Mouse (Mus musculus): ENCODE data around the gene Ccdc153. TPM values are rescaled to one million over a fixed set of nuclear protein-coding genes. Genes with fewer than 3 reads are reported as not detected.

The Ccdc153 gene
- total RNA-seq, 4 experiments from 2014 or later = 1.6 to 3.9 (median 3.4) TPM

GRCm38 (mm10) chr9:44239447-44239846 is 1.0 kb upstream of the Ccdc153 start:
- DNase-seq (ENCODE audit: low spot score in 2 of 2) = no peak

- no peak for DNase-seq (ENCODE audit: low spot score in 2 of 2)
These were observed 435 bp downstream of the Ccdc153 start for GRCm38 (mm10) chr9:44240911-44241310.

- no peak for DNase-seq (ENCODE audit: low spot score in 2 of 2)
These were observed 942 bp downstream of the Ccdc153 start for GRCm38 (mm10) chr9:44241418-44241817.

GRCm38 (mm10) chr9:44243621-44244020 is 3.1 kb downstream of the Ccdc153 start:
- no peak for DNase-seq (ENCODE audit: low spot score in 2 of 2)

GRCm38 (mm10) chr9:44247907-44248306 is 7.4 kb downstream of the Ccdc153 start:
- no peak for DNase-seq (ENCODE audit: low spot score in 2 of 2)

GRCm38 (mm10) chr9:44249181-44250146 is 9.0 kb downstream of the Ccdc153 start:
- no peak for DNase-seq (ENCODE audit: low spot score in 2 of 2)

GRCm38 (mm10) chr9:44250445-44250844 is 10.0 kb downstream of the Ccdc153 start:
- no peak for DNase-seq (ENCODE audit: low spot score in 2 of 2)

- no peak for DNase-seq (ENCODE audit: low spot score in 2 of 2)
These were observed 10.8 kb downstream of the Ccdc153 start, which contains the start of gene Pdzd3 for GRCm38 (mm10) chr9:44251314-44251713. Gene Pdzd3 (minus strand): TSS chr9:44251471.

- no peak for DNase-seq (ENCODE audit: low spot score in 2 of 2)
These were observed 13.0 kb downstream of the Ccdc153 start for GRCm38 (mm10) chr9:44253441-44253840.

GRCm38 (mm10) chr9:44254508-44255135 is 14.1 kb downstream of the Ccdc153 start:
- DNase-seq (ENCODE audit: low spot score in 2 of 2) = no peak

GRCm38 (mm10) chr9:44255136-44255521 is 14.7 kb downstream of the Ccdc153 start:
- DNase-seq (ENCODE audit: low spot score in 2 of 2) = no peak

- no peak for DNase-seq (ENCODE audit: low spot score in 2 of 2)
These were observed 15.7 kb downstream of the Ccdc153 start for GRCm38 (mm10) chr9:44256213-44256612.

- DNase-seq (ENCODE audit: low spot score in 2 of 2) = no peak
These were observed 18.5 kb downstream of the Ccdc153 start for GRCm38 (mm10) chr9:44259014-44259413.

- no peak for DNase-seq (ENCODE audit: low spot score in 2 of 2)
These were observed 20.9 kb downstream of the Ccdc153 start for GRCm38 (mm10) chr9:44261388-44261787.

GRCm38 (mm10) chr9:44266478-44267226 is 26.2 kb downstream of the Ccdc153 start:
- DNase-seq (ENCODE audit: low spot score in 2 of 2) = no peak

GRCm38 (mm10) chr9:44267319-44268026 is 27.0 kb downstream of the Ccdc153 start:
- no peak for DNase-seq (ENCODE audit: low spot score in 2 of 2)

- DNase-seq (ENCODE audit: low spot score in 2 of 2) = peak; percentile 57 to 76
These were observed 27.5 kb downstream of the Ccdc153 start for GRCm38 (mm10) chr9:44268027-44268360.

GRCm38 (mm10) chr9:44268432-44268831 is 28.0 kb downstream of the Ccdc153 start, which contains the start of gene Nlrx1:
Gene Nlrx1 (minus strand): TSS chr9:44268599.
- DNase-seq (ENCODE audit: low spot score in 2 of 2) = no peak

- no peak for DNase-seq (ENCODE audit: low spot score in 2 of 2)
These were observed 28.6 kb downstream of the Ccdc153 start for GRCm38 (mm10) chr9:44269077-44269476.

GRCm38 (mm10) chr9:44269973-44270372 is 29.5 kb downstream of the Ccdc153 start:
- DNase-seq (ENCODE audit: low spot score in 2 of 2) = no peak

GRCm38 (mm10) chr9:44283183-44283582 is 42.7 kb downstream of the Ccdc153 start:
- no peak for DNase-seq (ENCODE audit: low spot score in 2 of 2)

All from left cerebral cortex, adult 8-10 months (tissue).